Mouse (Mus musculus) intestine, embryonic 14.5 days (tissue): ENCODE measurements around the gene Hsd17b2. TPM values are rescaled to one million over a fixed set of nuclear protein-coding genes. Genes with fewer than 3 reads are reported as not detected.
"Not testable (repeated sequence)": the region's sequence is repeated elsewhere in the genome, so short reads cannot be mapped to it uniquely, and the experiment has no call there.

Experiments used
- ATAC-seq: fragments of 200-750 bp; cut with Nextera tagmentation; replicated peaks from 2 replicates; pipeline ENCODE4 v1.8.0; 2017; ENCODE audit warnings: low read depth, moderate number of reproducible peaks, moderate TSS enrichment, moderate library complexity; ENCODE audit not compliant: low FRiP score, low TSS enrichment
- DNase-seq: peaks from one replicate; pipeline ENCODE4 v3.0.0-alpha.2; 2018; ENCODE audit warnings: low spot score
- H3K27ac ChIP-seq: fragments of 300-500 bp; sonication (generic); 2 replicates; pipeline ENCODE4 v1.5.1; 2014; ENCODE audit warnings: low read depth, mild to moderate bottlenecking, control low read depth
- H3K27me3 ChIP-seq: fragments of 300-500 bp; sonication (generic); replicated peaks from 2 replicates; pipeline ENCODE4 v1.6.1; 2014; ENCODE audit warnings: low read length, control low read depth; ENCODE audit not compliant: control insufficient read depth, insufficient read depth
- H3K36me3 ChIP-seq: fragments of 300-500 bp; sonication (generic); 2 replicates; pipeline ENCODE4 v1.6.1; 2014; ENCODE audit warnings: low read length, control low read depth; ENCODE audit not compliant: control insufficient read depth, insufficient read depth
- H3K4me1 ChIP-seq: fragments of 300-500 bp; sonication (generic); replicated peaks from 2 replicates; pipeline ENCODE4 v1.6.1; 2014; ENCODE audit warnings: low read length, control low read depth, mixed read lengths; ENCODE audit not compliant: control insufficient read depth, insufficient read depth
- H3K4me2 ChIP-seq: fragments of 300-500 bp; sonication (generic); 2 replicates; pipeline ENCODE4 v1.6.1; 2014; ENCODE audit warnings: low read length
- H3K4me3 ChIP-seq: fragments of 300-500 bp; sonication (generic); 2 replicates; pipeline ENCODE4 v1.5.1; 2014; ENCODE audit warnings: low read depth, low read length, control low read depth, mixed read lengths
- H3K9ac ChIP-seq: fragments of 300-500 bp; sonication (generic); 2 replicates; pipeline ENCODE4 v1.6.1; 2014; ENCODE audit warnings: mild to moderate bottlenecking, low read length
- H3K9me3 ChIP-seq: fragments of 300-500 bp; sonication (generic); 2 replicates; pipeline ENCODE4 v1.6.1; 2016; ENCODE audit warnings: low read length, control low read depth; ENCODE audit not compliant: control insufficient read depth
- WGBS: fragments of 180-500 bp; shearing (Covaris S2); extraction: QIAGEN DNeasy Blood & Tissue Kit; methylation state at CpG from one replicate; pipeline ENCODE4 v1.1.7; 2014; 5-methylcytosine and 5-hydroxymethylcytosine counted together
- polyA plus RNA-seq: library from polyadenylated mRNA; unstranded; fragments of >200 nt; fragmentation: Nextera tagmentation; extraction: Ambion mirVana; gene quantifications from 2 replicates; pipeline ENCODE4 v1.2.1, GENCODE M21; 2014

The Hsd17b2 gene
- polyA plus RNA-seq, 1 experiment from 2014 or later = 16.2 TPM

GRCm38 (mm10) chr8:117726467-117726866 lies 24.8 kb downstream of the Hsd17b2 start:
- Histone ChIP-seq H3K4me2 (no peak overlapping the region), H3K4me3 (no peak overlapping the region), H3K36me3 (no peaks in the 10 kb centered on the region), H3K9me3 (peaks cover 4% of the 10 kb centered on the region; the same call in 1 of the 2 replicates), H3K27me3 (no peaks in the 10 kb centered on the region), H3K27ac (no peak overlapping the region), H3K9ac (no peak overlapping the region), H3K4me1 (no peaks in the 10 kb centered on the region)
- WGBS = 57% methylated on average over 7 of the region's 7 CpGs
- no peak for ATAC-seq
- no peak for DNase-seq

DNA sequence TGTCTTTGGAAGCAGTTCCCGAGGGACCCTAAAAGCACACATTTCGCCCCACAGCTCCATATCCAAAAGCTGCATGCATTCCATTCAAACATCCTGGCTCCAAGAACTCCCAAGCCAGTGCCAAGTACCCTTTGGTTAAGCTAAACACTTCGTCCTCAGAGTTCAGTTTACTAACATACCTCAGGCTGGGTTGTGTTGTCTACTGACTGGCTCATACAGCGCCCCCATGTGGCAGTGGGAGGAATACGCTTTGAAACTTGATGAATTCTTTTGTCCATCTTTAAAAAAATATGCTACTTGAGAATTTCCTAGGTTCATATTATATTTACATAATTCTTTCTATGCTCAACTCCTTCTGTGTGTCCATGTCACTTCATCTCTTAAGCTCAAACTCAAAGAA lies 25.9 kb downstream of the Hsd17b2 start:
- no peaks in the 10 kb centered on the region for H3K4me1 ChIP-seq
- H3K27ac ChIP-seq = no peak overlapping the region
- DNase-seq (no peak), ATAC-seq (no peak)
- H3K9me3 ChIP-seq = peaks cover 3% of the 10 kb centered on the region; the same call in 1 of the 2 replicates
- no peak overlapping the region for H3K4me2 ChIP-seq
- no peak overlapping the region for H3K4me3 ChIP-seq
- WGBS = 62% methylated on average over 5 of the region's 5 CpGs
- H3K36me3 ChIP-seq = no peaks in the 10 kb centered on the region
- H3K9ac ChIP-seq = no peak overlapping the region
- H3K27me3 ChIP-seq = no peaks in the 10 kb centered on the region

- no peak overlapping the region for H3K4me2 ChIP-seq
- H3K9me3 ChIP-seq = no peaks in the 10 kb centered on the region
- no peak overlapping the region for H3K4me3 ChIP-seq
- H3K27ac ChIP-seq = no peak overlapping the region
- ATAC-seq = no peak
- DNase-seq = no peak
- H3K36me3 ChIP-seq = no peaks in the 10 kb centered on the region
- H3K27me3 ChIP-seq = no peaks in the 10 kb centered on the region
- H3K4me1 ChIP-seq = no peaks in the 10 kb centered on the region
- 82% methylated on average over 4 of the region's 4 CpGs for WGBS
- H3K9ac ChIP-seq = no peak overlapping the region
Observed at GRCm38 (mm10) chr8:117728234-117728633, 26.5 kb downstream of the Hsd17b2 start.

DNA sequence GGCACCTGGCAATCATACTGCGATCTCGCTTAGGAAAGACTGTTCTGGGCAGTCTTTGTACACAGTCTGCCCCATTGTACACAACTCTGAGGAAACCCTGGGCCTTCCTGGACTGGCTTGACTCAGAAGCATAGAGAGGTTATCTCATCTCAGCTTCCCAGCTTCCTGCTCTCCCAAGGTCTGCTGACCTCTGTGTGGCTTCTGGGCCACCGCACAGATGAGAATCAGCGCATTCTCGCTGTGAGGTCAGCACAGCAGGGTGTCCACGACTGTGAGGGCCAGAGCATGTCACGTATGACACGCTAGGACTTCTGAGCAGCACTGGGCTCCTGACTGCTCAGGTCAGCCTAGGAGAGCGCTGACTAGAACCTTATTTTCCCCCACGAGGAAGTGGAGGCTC lies 29.3 kb downstream of the Hsd17b2 start:
- WGBS = 62% methylated on average over 10 of the region's 10 CpGs
- no peaks in the 10 kb centered on the region for H3K27me3 ChIP-seq
- no peaks in the 10 kb centered on the region for H3K36me3 ChIP-seq
- no peak overlapping the region for H3K4me2 ChIP-seq
- H3K4me3 ChIP-seq = no peak overlapping the region
- no peak overlapping the region for H3K9ac ChIP-seq
- no peaks in the 10 kb centered on the region for H3K9me3 ChIP-seq
- H3K4me1 ChIP-seq = no peaks in the 10 kb centered on the region
- DNase-seq (no peak), ATAC-seq (no peak)
- no peak overlapping the region for H3K27ac ChIP-seq

DNA sequence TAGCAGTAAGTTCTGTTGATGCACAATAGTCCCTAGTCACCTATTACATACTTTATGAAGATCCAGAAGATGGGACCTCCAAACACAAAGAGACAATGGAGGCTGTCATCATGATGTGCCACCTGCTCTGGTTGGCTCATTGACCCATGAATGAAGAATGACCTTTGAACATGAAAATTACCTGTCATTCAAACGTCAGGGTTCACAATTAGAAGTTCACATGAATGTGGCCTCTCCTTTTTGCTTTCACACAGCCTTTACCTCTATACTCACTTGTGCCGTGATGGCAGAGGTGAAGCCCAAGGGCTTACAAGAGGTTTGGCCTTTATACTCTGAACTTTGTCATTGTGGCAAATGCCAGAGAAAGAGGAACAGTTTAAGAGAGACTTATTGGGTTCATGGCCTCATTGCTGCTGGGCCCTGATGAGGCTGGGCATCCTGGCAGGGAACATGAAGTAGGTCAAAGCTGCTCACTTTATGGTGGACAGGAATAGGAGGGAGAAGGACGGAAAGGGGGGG lies 35.0 kb downstream of the Hsd17b2 start:
- no peak for ATAC-seq
- no peak overlapping the region for H3K9ac ChIP-seq
- no peak overlapping the region for H3K4me2 ChIP-seq
- H3K9me3 ChIP-seq = no peaks in the 10 kb centered on the region
- no peak overlapping the region for H3K27ac ChIP-seq
- no peaks in the 10 kb centered on the region for H3K27me3 ChIP-seq
- 72% methylated on average over 3 of the region's 3 CpGs for WGBS
- DNase-seq = no peak
- no peaks in the 10 kb centered on the region for H3K36me3 ChIP-seq
- H3K4me3 ChIP-seq = no peak overlapping the region
- no peaks in the 10 kb centered on the region for H3K4me1 ChIP-seq

DNA sequence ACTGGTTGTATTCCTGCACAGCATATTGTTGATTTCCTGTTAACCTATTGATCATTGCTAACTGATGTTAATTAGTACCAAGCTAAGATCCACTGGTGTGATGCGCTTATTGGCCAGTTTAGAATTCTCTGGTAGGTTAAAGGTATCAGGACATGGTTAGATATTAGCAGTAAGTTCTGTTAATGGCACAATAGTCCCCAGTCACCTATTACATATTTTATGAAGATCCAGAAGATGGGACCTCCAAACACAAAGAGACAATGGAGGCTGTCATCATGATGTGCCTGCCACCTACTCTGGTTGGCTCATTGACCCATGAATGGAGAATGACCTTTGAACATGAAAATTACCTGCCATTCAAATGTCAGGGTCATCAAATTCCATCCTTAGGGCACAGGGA lies 36.5 kb downstream of the Hsd17b2 start:
- H3K4me3 ChIP-seq, H3K4me2 ChIP-seq, H3K27me3 ChIP-seq, H3K4me1 ChIP-seq, DNase-seq, H3K36me3 ChIP-seq, H3K27ac ChIP-seq, H3K9ac ChIP-seq, H3K9me3 ChIP-seq, ATAC-seq: not testable (repeated sequence)
- 95% methylated on average over 1 of the region's 1 CpGs for WGBS

DNA sequence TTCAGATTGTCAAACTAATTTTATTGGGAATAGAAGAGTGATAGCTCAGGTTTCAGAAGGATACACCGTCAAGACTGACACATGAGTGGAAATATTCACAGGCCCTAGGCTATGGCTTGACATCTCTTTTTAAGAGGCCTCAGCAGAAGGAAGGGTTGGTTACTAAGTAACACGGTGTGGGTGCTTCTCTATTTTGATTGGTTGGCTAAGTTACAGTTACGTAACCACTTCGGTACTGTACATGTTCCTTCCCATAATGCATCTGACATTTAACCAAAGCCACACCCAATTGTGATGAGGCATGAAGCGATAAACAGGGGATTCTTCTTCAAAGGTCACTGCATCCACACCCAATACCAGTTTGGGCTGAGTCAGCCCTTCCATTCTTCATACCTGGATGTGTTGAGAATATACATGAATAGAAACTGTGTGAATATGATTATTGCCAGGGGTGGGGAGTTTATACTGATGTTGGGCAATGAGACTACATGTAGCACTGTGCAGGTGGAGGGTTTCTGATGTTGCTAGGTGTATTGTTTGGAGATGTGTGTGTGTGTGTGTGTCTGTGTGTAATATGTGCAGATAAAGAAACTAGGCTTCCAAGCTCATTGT lies 38.8 kb downstream of the Hsd17b2 start:
- WGBS = 89% methylated on average over 5 of the region's 5 CpGs
- no peak overlapping the region for H3K9ac ChIP-seq
- no peaks in the 10 kb centered on the region for H3K4me1 ChIP-seq
- no peaks in the 10 kb centered on the region for H3K27me3 ChIP-seq
- no peaks in the 10 kb centered on the region for H3K36me3 ChIP-seq
- H3K4me2 ChIP-seq = no peak overlapping the region
- no peak overlapping the region for H3K4me3 ChIP-seq
- no peak for ATAC-seq
- H3K27ac ChIP-seq = no peak overlapping the region
- H3K9me3 ChIP-seq = no peaks in the 10 kb centered on the region
- DNase-seq = no peak

DNA sequence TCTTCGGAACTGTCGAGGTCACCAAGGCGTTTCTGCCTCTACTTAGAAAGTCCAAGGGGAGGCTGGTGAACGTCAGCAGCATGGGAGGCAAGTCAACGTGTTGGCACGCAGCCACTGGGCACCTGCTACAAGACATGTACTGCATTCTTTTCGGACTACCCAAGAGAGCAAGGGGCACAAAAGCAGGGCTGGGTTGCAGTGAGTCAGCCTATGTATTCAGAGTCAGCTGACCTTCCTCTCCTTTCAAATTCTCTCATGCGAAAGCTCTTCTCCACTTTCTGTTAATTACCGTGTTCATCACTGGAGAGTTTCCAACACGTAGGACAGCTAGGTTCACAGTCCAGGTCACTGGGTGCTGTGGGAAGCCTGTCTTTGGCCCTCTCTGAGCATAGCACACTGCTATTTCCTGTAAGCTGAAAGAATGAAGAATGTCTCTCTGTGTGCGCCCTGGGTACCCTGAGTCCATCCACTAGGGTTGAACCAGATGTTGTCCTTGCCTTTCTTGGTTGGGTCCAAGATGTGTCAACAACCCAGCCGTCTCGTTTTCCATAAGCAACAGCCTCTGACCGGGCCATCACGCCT lies 40.8 kb downstream of the Hsd17b2 start:
- DNase-seq (no peak), ATAC-seq (no peak)
- no peak overlapping the region for H3K27ac ChIP-seq
- H3K4me2 ChIP-seq = no peak overlapping the region
- H3K27me3 ChIP-seq = no peaks in the 10 kb centered on the region
- 82% methylated on average over 15 of the region's 15 CpGs for WGBS
- H3K4me1 ChIP-seq = no peaks in the 10 kb centered on the region
- H3K9me3 ChIP-seq = no peaks in the 10 kb centered on the region
- H3K36me3 ChIP-seq = no peaks in the 10 kb centered on the region
- H3K4me3 ChIP-seq = no peak overlapping the region
- no peak overlapping the region for H3K9ac ChIP-seq

GRCm38 (mm10) chr8:117746651-117747050 lies 44.9 kb downstream of the Hsd17b2 start:
- H3K4me3 ChIP-seq = no peak overlapping the region
- DNase-seq = no peak
- no peaks in the 10 kb centered on the region for H3K9me3 ChIP-seq
- no peak overlapping the region for H3K27ac ChIP-seq
- ATAC-seq = no peak
- H3K9ac ChIP-seq = no peak overlapping the region
- H3K36me3 ChIP-seq = no peaks in the 10 kb centered on the region
- no peak overlapping the region for H3K4me2 ChIP-seq
- no peaks in the 10 kb centered on the region for H3K4me1 ChIP-seq
- WGBS = 78% methylated on average over 5 of the region's 5 CpGs
- no peaks in the 10 kb centered on the region for H3K27me3 ChIP-seq
